Mouse (Mus musculus) ES-E14 (cell line): Measurements from ENCODE around the gene Stau1.

ENCODE experiments used
- CHD2 ChIP-seq: IDR thresholded peaks from 2 replicates; pipeline ENCODE4 v1.6.1; 2014; ENCODE audit warnings: mild to moderate bottlenecking, low read depth, low read length, inconsistent platforms
- MAFK ChIP-seq: IDR thresholded peaks from 2 replicates; pipeline ENCODE4 v1.6.1; 2014; ENCODE audit warnings: mild to moderate bottlenecking, low read depth, low read length, inconsistent platforms; ENCODE audit not compliant: insufficient read depth

- TF ChIP-seq CHD2: no peak
- TF ChIP-seq MAFK: no peak
Measured at GRCm38 (mm10) chr2:167001486-167001885, 5.4 kb upstream of the Stau1 start.
